Mouse (Mus musculus) left cerebral cortex, postnatal 25 days (tissue): ENCODE data around the gene Tjp2. TPM values are rescaled to one million over a fixed set of nuclear protein-coding genes. Genes with fewer than 3 reads are reported as not detected.
"Not testable (repeated sequence)": the region's sequence is repeated elsewhere in the genome, so short reads cannot be mapped to it uniquely, and the experiment has no call there.

ENCODE experiments used
- DNase-seq, 2 experiments: peaks; one replicate each; pipeline ENCODE4 v3.0.0; 2022; ENCODE audit warnings: low spot score in 2 of 2, mixed read lengths in 1 of 2
- intact Hi-C: fragments of 180-260 bp; cut with DNase I; formaldehyde crosslinking; loops from one replicate; pipeline ENCODE4 v1.15.1; 2025
- total RNA-seq, 2 experiments: library from RNA; stranded (reverse); gene quantifications; 2 replicates each; pipeline ENCODE4 v1.2.3; 2021

Tjp2 gene
- total RNA-seq, 2 experiments from 2014 or later: 16.6 to 18.5 TPM

GRCm38 (mm10) chr19:24195224-24195623 is 29.6 kb downstream of the Tjp2 start:
- no peak for DNase-seq
- intact Hi-C loops: no loop called here

GRCm38 (mm10) chr19:24194216-24194615 is 30.6 kb downstream of the Tjp2 start:
- no peak for DNase-seq
- intact Hi-C loops: loop anchor here (5.0 kb wide), 1 partner anchor 63 kb away; no protein-coding TSS in a partner anchor

DNA sequence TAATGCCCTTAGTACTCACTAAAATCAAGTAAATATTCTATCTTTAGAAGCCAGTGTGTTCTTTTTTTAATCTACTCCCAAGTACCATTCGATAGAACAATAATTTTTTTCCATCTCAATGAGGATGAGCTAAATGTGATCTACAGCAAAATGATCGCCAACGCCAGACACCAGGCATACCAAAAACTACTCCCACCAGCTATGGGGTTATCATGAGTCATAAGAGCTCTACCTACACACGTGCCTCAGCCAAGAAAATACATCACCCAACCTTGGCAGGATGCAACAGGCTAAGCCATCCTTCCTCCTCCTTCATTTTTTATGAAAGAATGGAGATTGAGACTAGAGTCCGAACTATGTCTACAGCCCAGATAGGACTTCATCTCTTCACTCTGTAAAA is 31.9 kb downstream of the Tjp2 start:
- DNase-seq: peak in 1 of 2 experiments; percentile 62
- intact Hi-C loops: loop anchor here (5.0 kb wide), 1 partner anchor 64 kb away; no protein-coding TSS in a partner anchor

DNA sequence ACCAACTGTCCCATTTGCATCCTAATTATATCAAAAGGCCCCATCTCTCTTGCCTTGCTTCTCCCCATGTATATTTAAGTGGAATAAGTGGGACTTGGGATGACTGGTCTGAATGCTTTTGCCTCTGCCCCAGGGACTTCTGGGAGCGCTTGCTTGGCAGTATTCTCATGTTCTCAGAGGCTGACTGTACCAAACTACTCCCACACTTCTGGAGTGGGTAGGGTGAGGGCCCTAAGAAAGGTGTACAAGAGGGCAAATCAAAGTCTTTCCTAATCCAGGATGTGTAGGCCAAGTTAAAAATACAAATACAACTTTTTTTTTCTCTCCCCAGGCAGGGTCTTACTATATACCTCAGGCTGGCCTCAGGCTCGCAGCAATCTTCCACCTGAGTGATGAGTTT is 37.0 kb downstream of the Tjp2 start:
- intact Hi-C loops: no loop called here
- no peak for DNase-seq

GRCm38 (mm10) chr19:24187358-24187757 is 37.5 kb downstream of the Tjp2 start:
- DNase-seq, intact Hi-C loops: not testable (repeated sequence)

DNA sequence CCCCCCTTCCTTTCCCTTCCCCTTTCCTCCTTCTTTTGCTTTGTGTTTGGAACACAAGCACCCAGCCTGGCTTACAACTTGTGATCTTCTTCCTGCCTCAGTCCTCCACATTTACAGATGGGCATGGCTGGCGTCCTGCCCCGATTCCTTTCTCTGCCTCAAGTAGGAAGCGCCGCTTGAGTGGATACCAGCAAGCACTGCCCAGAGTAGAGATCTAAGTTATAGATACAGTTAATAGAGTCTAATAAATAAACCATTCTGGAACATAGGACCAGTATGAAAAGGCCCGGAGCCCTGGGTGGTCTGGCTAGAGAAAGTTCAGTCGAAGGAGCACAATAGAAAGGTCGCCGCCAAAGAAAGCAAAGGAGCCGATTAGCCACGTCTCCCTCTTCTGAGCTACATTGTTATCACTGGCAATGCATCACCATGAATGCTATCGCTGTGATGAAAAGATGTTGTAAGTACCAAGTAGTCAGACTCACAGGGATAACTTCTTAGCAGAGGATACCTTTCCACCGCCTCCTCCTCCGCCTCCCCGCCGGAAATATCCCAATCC is 41.1 kb downstream of the Tjp2 start:
- no peak for DNase-seq
- intact Hi-C loops: no loop called here

DNA sequence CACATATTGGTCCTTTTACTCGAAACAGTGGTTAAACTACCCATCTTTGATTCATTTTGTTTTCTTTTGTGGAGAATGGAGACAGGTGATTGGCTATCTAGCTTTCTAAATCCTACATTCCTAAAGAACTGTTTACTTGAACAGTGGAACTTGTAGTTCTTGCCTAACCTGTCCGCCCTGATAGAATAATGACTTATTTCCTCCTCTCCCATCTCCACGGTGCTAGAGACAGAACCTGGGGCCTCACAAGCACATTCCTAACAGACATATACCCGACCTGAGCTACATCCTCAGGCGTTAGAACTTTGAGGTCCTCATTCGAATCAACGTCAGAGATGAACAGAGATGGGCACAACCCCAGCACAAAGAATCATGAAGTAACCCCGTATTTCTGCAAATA is 44.4 kb downstream of the Tjp2 start:
- intact Hi-C loops: no loop called here
- no peak for DNase-seq

DNA sequence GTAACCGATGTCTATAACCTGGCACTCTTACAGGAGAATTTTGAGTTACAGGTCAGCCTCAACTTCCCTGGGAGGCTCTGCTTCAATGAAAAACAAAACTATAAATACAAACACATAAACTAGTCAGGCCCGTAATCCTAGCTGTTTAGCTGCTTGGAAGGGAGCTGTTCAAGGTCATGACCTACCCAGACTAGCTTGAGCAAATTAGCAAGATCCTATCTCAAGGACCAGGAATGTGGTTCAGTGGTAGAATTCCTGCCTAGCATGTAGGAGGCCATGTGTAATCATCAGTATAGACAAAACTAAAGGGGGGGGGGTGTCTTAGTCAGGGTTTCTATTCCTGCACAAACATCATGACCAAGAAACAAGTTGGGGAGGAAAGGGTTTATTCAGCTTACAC is 46.7 kb downstream of the Tjp2 start:
- intact Hi-C loops: no loop called here
- no peak for DNase-seq

DNA sequence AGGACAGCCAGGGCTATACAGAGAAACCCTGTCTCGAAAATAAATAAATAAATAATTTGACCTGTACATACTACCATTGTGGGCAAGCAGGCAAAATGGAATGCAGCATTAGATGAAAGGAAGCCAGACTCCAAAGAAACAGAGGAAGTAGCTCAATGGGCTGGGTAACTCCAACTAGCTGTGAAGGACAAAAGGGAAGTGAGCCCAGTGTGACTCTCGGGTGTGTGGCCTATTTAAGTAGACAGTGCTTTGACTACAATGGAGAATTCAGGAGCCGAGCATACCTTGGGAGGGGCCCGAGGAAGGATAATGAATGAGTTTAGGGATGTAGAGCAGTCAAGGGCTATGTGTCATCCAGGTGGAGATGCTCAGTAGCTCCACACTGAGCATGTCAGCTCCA is 48.1 kb downstream of the Tjp2 start:
- no peak for DNase-seq
- intact Hi-C loops: no loop called here

DNA sequence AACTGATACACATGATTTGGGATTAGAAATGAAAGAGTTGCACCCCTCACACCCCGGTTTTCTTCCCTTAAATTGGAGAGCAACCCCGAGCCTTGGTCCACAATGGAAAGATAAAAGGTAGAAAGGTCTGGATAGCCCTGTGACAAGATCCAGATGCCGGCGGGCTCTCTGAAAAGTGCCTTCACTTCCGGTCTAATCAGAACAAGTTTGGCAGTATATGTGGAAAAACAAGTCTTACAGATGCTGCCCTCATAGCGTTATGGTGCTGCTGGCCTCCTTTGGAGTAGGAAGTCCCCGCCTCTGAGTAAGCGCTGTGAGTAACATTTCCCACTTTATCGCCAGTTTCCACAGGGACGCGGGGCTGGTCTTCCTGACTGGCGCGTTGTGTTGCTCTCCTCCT is 49.9 kb downstream of the Tjp2 start:
- intact Hi-C loops: loop anchor here (2.0 kb wide), 1 partner anchor 50 kb away; the partner anchor contains the start of gene Tjp2
- peak in 1 of 2 experiments; percentile 53 for DNase-seq

DNA sequence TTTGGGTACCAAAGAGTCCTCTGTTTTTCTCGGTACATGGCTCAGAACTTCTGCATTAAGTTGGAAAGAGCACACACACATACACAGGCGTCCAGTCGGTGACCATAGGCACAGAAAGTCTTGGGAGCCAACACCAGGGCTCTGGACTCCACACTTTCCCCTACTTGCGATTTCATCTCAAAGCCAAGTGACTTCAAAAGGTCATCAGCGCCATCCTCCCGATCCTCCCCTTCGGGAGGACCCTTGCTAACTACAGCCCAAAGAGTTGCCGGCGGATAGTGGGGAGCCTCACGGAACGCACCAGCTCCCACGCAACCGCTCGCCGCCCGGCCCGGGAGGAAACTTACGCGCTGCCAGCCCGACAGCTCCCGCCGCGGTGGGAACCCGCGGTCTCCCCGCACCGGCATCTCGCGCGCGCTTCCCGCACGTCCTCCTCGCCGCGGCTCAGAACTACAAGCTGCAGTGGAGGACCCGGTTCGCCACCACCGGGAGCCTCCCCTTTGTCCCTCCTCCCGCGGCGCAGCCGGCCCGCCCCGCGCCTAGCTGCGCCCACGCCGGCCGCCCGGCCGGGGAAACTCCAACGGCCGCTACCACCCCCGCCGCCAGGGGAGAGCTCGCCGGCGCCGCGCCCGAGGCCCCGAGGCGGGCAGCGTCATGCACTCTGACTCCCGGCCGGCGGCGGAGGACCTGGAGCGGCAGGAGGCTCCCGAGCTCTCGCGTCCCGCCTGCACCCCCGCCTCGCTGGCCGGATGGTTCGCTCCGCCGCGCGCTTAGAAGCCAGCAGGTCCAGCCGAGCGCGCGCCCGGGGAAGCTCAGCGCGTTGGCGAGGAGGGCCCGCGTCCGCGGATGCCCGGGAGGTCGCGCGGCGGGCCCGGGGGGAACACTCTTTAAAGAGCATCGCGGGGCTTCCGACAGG is 51.0 kb downstream of the Tjp2 start:
- intact Hi-C loops: loop anchor here (2.0 kb wide), 1 partner anchor 51 kb away; the partner anchor contains the start of gene Tjp2
- peak; percentile 88 to 90 for DNase-seq

DNA sequence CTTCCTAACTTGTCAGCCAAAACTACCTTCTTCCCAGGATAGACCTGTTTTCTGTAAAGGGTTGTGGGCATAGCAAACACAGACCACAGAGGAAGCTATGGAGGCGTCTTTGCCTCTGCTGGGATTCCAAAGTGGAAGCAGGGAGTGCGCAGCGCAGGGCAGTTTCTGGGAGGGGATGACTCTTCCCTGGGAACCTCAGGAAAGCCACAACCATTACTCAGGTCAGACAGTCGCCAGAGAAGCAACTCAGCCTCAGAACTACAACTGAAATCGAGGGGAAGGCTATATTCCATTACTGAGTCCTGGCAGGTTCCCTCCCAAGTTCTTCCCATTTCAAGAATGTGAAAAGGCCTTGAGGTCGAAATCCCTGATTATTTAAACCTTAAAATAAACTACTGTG is 51.8 kb downstream of the Tjp2 start:
- intact Hi-C loops: no loop called here
- no peak for DNase-seq

DNA sequence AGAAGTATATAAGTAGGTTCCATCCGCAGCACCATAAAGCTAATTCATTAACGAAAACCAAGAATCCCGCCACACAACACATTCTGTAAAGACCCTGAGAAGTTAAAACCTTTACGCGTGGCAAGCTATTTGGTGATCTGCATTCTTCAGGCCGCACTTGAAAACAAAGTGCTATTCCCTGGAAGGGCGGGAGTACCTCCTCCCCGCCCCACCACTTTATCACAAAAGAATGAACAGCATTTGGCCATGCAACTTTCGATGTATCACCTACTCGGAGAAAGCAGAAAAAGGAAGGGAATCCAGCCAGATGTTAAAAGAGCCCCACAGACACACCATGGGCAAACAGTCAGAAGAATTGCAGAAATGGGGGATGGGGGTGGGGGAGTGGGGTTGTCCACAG is 56.3 kb downstream of the Tjp2 start:
- DNase-seq: no peak
- intact Hi-C loops: no loop called here

DNA sequence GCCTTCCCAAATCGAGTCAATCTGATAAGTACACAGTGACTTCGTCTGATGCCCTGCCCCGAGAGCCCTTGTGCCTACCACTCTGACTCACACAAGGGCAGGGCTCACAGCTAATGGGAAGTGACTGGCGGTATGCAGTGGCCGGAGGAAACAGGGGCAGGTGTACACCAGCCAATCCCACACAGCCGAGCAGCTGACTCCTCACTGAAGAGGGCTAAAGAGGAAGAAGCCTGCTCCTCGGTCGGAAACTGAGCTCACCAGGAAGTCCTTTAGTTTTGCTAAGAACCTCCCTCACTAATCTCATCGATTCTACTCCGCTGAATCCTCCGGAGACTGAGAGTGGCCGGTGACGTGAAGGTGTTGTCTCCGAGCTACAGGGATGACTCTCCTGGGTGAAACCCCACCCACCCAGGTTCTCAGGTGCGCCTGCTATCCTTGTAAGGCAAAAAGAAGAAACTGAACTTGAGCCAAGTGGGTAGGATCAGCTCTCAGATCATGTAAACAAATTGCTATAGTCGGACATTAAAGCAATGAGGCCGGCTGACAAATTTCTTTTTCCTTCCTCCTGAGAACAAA is 58.2 kb downstream of the Tjp2 start:
- intact Hi-C loops: no loop called here
- DNase-seq: peak in 1 of 2 experiments; percentile 8

DNA sequence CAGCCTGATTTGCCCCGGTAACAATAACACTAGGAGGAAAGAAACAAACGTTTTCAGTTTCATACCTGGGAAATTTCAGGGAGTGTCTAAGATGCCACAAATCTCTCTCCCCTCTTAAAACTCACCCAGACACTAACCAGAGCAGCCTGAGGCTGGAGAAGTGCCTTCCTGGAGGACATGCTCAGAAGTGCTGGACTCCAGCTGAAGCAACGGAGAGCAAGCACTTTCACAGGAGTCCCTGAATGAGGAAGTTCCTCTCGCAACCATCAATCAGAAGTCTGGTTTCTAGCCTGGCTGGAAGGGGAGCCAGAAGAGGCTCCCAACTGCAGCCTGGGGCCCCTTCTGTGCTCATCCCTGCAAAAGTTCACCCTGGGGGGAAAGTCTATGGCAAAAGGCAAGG is 60.9 kb downstream of the Tjp2 start:
- no peak for DNase-seq
- intact Hi-C loops: no loop called here

GRCm38 (mm10) chr19:24160460-24160859 is 64.4 kb downstream of the Tjp2 start:
- intact Hi-C loops: no loop called here
- DNase-seq: no peak

- no peak for DNase-seq
- intact Hi-C loops: no loop called here
These were observed 65.1 kb downstream of the Tjp2 start for GRCm38 (mm10) chr19:24159751-24160150.

DNA sequence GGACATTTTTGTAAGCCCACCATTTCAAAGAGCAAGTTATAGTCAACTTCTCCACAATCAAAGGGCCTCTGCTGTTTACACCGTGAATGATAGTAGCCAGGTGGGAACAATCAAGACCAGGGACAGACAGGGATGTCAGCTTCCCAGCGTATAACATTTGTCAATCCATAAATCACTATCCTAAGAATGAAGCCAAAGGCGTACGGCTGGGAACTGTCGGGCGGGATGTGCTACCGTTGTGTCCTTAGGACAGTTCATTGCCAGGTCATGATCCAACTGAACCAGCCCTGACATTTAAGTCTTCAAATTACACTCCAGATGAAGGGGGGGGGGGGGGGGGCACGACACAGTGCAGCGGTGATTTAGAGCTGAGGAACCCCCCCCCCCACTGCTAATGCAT is 65.5 kb downstream of the Tjp2 start:
- intact Hi-C loops: no loop called here
- DNase-seq: no peak

- intact Hi-C loops: no loop called here
- DNase-seq: no peak
These were observed 68.8 kb downstream of the Tjp2 start for GRCm38 (mm10) chr19:24156067-24156455.

- no peak for DNase-seq
- intact Hi-C loops: no loop called here
These were observed 69.3 kb downstream of the Tjp2 start for GRCm38 (mm10) chr19:24155395-24156066.
